Mouse (Mus musculus): ENCODE data around the gene Stk40. TPM values are rescaled to one million over a fixed set of nuclear protein-coding genes. Genes with fewer than 3 reads are reported as not detected.
A peak's percentile ranks its signal among the peaks of the same experiment; 100 is the strongest.

The Stk40 gene
- polyA plus RNA-seq, 1 experiment from 2014 or later: 26.4 TPM

DNA sequence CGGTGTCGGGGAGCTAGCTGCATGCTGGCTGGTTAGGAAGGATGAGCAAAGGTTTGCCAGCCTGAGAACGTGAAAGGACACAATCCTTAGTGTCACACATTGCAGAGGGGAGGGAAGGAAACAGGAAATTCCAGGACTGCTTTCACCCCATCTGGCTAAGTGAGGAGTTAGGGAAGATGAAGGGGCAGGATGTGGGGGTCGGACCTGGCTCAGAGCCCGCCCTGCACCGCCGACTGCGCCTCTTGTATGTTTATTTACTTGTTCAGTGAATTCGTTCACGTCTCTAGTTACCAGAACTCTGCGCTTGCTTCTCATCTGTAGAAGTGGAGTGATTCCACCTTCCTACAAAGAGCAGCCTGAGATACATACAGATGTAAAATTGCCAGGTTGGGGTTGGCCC is 26.7 kb downstream of the Stk40 start:
- 57% methylated on average over 11 of the region's 11 CpGs for WGBS
- peak overlapping the region; percentile 24 for H3K4me2 ChIP-seq
- no peak overlapping the region for H3K9ac ChIP-seq
- H3K4me1 ChIP-seq: peaks cover 44% of the 10 kb centered on the region
- H3K36me3 ChIP-seq: peaks cover 82% of the 10 kb centered on the region
- no peak overlapping the region for H3K4me3 ChIP-seq
- peak; percentile 35; the same call in 1 of the 2 replicates for ATAC-seq (ENCODE audit: extremely low read depth, insufficient number of reproducible peaks, low FRiP score, low TSS enrichment)
- no peaks in the 10 kb centered on the region for H3K9me3 ChIP-seq
- peak overlapping the region; percentile 78 for H3K27ac ChIP-seq (replicated peaks)
- no peaks in the 10 kb centered on the region for H3K27me3 ChIP-seq (replicated peaks)

- H3K36me3 ChIP-seq: peaks cover 82% of the 10 kb centered on the region
- peak overlapping the region; percentile 21; the same call in 1 of the 2 replicates for H3K9ac ChIP-seq
- no peaks in the 10 kb centered on the region for H3K9me3 ChIP-seq
- H3K27ac ChIP-seq (replicated peaks): peak overlapping the region; percentile 78
- no peak overlapping the region for H3K4me2 ChIP-seq
- ATAC-seq (ENCODE audit: extremely low read depth, insufficient number of reproducible peaks, low FRiP score, low TSS enrichment): no peak
- H3K4me1 ChIP-seq: peaks cover 44% of the 10 kb centered on the region
- 53% methylated on average over 10 of the region's 10 CpGs for WGBS
- no peak overlapping the region for H3K4me3 ChIP-seq
- no peaks in the 10 kb centered on the region for H3K27me3 ChIP-seq (replicated peaks)
Measured at GRCm38 (mm10) chr4:126131290-126132121, 27.7 kb downstream of the Stk40 start.

DNA sequence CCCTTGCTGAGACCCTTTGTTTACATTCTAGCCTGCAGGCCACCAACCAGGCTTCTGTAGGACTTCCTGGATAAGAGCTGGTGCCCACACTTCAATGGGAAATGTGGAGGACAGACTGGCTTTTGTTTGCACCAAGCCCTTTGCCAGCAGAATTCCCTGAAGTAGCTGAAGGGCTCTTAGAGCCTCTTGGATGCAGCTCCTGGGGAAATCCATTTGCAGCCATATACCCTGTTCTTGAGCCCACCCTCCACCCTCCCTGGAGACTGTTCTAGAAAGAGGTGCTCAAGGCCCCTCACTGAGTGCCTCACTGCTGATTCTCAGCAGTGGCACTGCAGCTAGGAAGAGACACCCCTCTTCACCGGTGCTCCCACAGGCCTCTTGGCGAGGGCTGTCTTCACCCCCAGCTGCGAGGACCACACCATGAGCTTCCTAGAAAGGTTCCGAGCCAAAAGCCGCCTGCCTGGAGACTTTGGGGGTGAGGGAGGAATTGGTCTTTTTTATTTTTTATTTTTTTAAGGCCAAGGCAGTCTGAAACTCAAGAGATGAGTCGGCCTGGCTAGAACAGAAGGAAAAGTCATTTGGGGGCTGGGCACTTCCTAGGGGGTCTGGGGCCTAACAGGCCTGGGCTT is 29.0 kb downstream of the Stk40 start:
- H3K9me3 ChIP-seq: no peaks in the 10 kb centered on the region
- no peaks in the 10 kb centered on the region for H3K27me3 ChIP-seq (replicated peaks)
- no peak overlapping the region for H3K4me2 ChIP-seq
- 76% methylated on average over 6 of the region's 6 CpGs for WGBS
- H3K27ac ChIP-seq (replicated peaks): peak overlapping the region; percentile 17
- peaks cover 44% of the 10 kb centered on the region for H3K4me1 ChIP-seq
- no peak overlapping the region for H3K4me3 ChIP-seq
- H3K9ac ChIP-seq: 0 out of 2 replicates have a peak overlapping the region, but pooled peaks have one; percentile 10
- no peak for ATAC-seq (ENCODE audit: extremely low read depth, insufficient number of reproducible peaks, low FRiP score, low TSS enrichment)
- H3K36me3 ChIP-seq: peaks cover 83% of the 10 kb centered on the region

GRCm38 (mm10) chr4:126134236-126134635 is 30.5 kb downstream of the Stk40 start:
- H3K27me3 ChIP-seq (replicated peaks): no peaks in the 10 kb centered on the region
- H3K27ac ChIP-seq (replicated peaks): no peak overlapping the region
- no peak for ATAC-seq (ENCODE audit: extremely low read depth, insufficient number of reproducible peaks, low FRiP score, low TSS enrichment)
- no peak overlapping the region for H3K9ac ChIP-seq
- WGBS: 89% methylated on average over 4 of the region's 4 CpGs
- H3K4me2 ChIP-seq: no peak overlapping the region
- H3K9me3 ChIP-seq: no peaks in the 10 kb centered on the region
- H3K36me3 ChIP-seq: peaks cover 83% of the 10 kb centered on the region
- H3K4me3 ChIP-seq: no peak overlapping the region
- H3K4me1 ChIP-seq: peaks cover 43% of the 10 kb centered on the region

DNA sequence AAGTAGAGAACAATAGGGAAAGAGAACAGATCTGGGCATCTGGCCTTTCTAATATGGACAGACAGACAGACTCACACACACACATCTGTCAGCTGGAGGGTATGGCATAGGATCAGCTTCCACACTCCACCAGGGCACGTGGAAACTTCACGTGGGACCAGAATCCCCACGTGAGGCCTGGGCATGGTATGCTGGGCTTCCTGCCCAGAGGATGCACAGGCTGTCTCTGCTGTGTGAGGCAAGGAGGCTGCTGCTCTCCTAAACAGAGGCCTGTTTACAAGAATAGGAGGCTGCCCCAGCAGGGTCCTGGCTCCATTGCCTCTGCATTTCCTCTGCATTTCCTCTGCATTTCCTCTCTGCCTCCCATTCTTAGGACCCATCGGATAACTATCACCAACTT is 30.9 kb downstream of the Stk40 start:
- H3K4me1 ChIP-seq: peaks cover 39% of the 10 kb centered on the region
- no peak overlapping the region for H3K27ac ChIP-seq (replicated peaks)
- H3K9me3 ChIP-seq: no peaks in the 10 kb centered on the region
- H3K36me3 ChIP-seq: peaks cover 83% of the 10 kb centered on the region
- H3K9ac ChIP-seq: no peak overlapping the region
- no peak overlapping the region for H3K4me3 ChIP-seq
- no peak for ATAC-seq (ENCODE audit: extremely low read depth, insufficient number of reproducible peaks, low FRiP score, low TSS enrichment)
- WGBS: 81% methylated on average over 4 of the region's 4 CpGs
- no peaks in the 10 kb centered on the region for H3K27me3 ChIP-seq (replicated peaks)
- H3K4me2 ChIP-seq: no peak overlapping the region

GRCm38 (mm10) chr4:126137773-126138172 is 34.0 kb downstream of the Stk40 start:
- Histone ChIP-seq H3K27me3 (replicated peaks) (no peaks in the 10 kb centered on the region), H3K9ac (no peak overlapping the region), H3K4me3 (no peak overlapping the region), H3K27ac (replicated peaks) (no peak overlapping the region), H3K9me3 (no peaks in the 10 kb centered on the region), H3K4me2 (no peak overlapping the region), H3K4me1 (peaks cover 21% of the 10 kb centered on the region), H3K36me3 (peaks cover 75% of the 10 kb centered on the region)
- 74% methylated on average over 4 of the region's 4 CpGs for WGBS
- no peak for ATAC-seq (ENCODE audit: extremely low read depth, insufficient number of reproducible peaks, low FRiP score, low TSS enrichment)

DNA sequence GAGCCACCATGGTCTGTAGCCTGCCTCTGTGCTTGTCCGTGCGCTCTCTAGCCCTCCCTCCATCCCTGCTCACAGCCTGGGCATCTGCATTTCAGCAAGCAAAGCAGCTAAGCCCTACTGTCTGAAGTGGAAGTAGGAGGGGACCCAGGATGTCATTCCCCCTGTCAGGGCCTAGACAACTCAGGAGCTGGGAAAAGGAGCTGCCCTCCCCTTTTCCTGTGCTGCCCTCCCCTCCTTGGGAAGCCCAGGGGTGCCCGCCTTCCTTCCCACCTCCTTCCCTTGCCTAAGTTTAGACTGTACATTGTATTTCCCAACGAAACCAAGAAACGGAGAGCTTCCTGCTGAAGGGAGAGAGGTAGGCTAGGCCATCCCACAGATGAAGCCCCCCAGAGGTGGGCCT is 37.3 kb downstream of the Stk40 start:
- Histone ChIP-seq H3K27ac (replicated peaks) (peak overlapping the region; percentile 58), H3K9me3 (no peaks in the 10 kb centered on the region), H3K4me3 (no peak overlapping the region), H3K36me3 (peaks cover 48% of the 10 kb centered on the region), H3K27me3 (replicated peaks) (no peaks in the 10 kb centered on the region), H3K4me1 (peaks cover 13% of the 10 kb centered on the region), H3K9ac (no peak overlapping the region; the same call in 1 of the 2 replicates), H3K4me2 (no peak overlapping the region)
- WGBS: 46% methylated on average over 5 of the region's 5 CpGs
- ATAC-seq (ENCODE audit: extremely low read depth, insufficient number of reproducible peaks, low FRiP score, low TSS enrichment): no peak

GRCm38 (mm10) chr4:126145396-126145795 is 41.6 kb downstream of the Stk40 start:
- WGBS: 48% methylated on average over 4 of the region's 4 CpGs
- peaks cover 5% of the 10 kb centered on the region for H3K36me3 ChIP-seq
- H3K4me2 ChIP-seq: no peak overlapping the region
- peaks cover 25% of the 10 kb centered on the region for H3K27me3 ChIP-seq (replicated peaks)
- H3K4me3 ChIP-seq: no peak overlapping the region
- H3K9me3 ChIP-seq: no peaks in the 10 kb centered on the region
- no peak overlapping the region for H3K27ac ChIP-seq (replicated peaks)
- no peak for ATAC-seq (ENCODE audit: extremely low read depth, insufficient number of reproducible peaks, low FRiP score, low TSS enrichment)
- peaks cover 38% of the 10 kb centered on the region for H3K4me1 ChIP-seq
- H3K9ac ChIP-seq: no peak overlapping the region

DNA sequence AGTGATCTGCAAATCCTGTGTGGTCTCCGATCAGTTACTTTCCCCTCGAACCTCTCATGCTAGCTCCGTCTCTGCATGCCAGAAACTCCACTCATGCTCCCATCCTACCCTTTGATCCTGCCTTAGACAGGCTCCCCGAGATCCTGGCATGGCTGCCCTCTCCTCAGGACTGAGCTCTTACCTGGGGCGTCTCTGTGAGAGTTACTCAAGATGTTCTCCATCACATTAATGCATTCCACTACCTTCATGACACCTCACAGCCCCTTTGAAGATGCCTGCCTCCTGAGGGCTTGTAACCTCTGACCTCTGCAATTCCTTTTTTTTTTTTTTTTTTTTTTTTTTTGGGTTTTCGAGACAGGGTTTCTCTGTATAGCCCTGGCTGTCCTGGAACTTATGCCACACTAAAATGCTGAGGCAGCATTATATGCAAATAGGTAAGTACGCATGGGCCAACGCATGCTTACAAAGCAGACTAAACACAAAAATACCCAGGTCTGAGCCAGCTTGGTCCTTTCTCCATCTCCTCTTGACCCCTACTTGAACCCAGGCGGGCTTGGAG is 43.3 kb downstream of the Stk40 start:
- Histone ChIP-seq H3K27ac (replicated peaks) (peak overlapping the region; percentile 93), H3K9me3 (no peaks in the 10 kb centered on the region), H3K9ac (no peak overlapping the region), H3K4me3 (peak overlapping the region; percentile 69; the same call in 1 of the 2 replicates), H3K27me3 (replicated peaks) (peaks cover 25% of the 10 kb centered on the region), H3K4me2 (peak overlapping the region; percentile 78), H3K36me3 (peaks cover 14% of the 10 kb centered on the region), H3K4me1 (peaks cover 46% of the 10 kb centered on the region)
- 38% methylated on average over 9 of the region's 9 CpGs for WGBS
- no peak for ATAC-seq (ENCODE audit: extremely low read depth, insufficient number of reproducible peaks, low FRiP score, low TSS enrichment)

- 2% methylated on average over 24 of the region's 24 CpGs for WGBS
- Histone ChIP-seq H3K9me3 (no peaks in the 10 kb centered on the region), H3K4me1 (peaks cover 50% of the 10 kb centered on the region), H3K27me3 (replicated peaks) (peaks cover 25% of the 10 kb centered on the region), H3K9ac (peak within 1 kb of the TSS; percentile 87), H3K27ac (replicated peaks) (peak within 1 kb of the TSS; percentile 93), H3K4me3 (peak within 1 kb of the TSS; percentile 69), H3K36me3 (peaks cover 14% of the 10 kb centered on the region), H3K4me2 (peak within 1 kb of the TSS; percentile 78)
- ATAC-seq (ENCODE audit: extremely low read depth, insufficient number of reproducible peaks, low FRiP score, low TSS enrichment): peak; percentile 37; the same call in 1 of the 2 replicates
Measured at GRCm38 (mm10) chr4:126147533-126148160, 43.9 kb downstream of the Stk40 start, which contains the start of gene Eva1b. Gene Eva1b (plus strand): TSS chr4:126147744.

All from heart, embryonic 13.5 days (tissue).